Mouse (Mus musculus) liver, adult 2 months (tissue): ENCODE measurements around the gene Epm2aip1.

Experiments
- CTCF ChIP-seq: fragments of 200-500 bp; IDR thresholded peaks from 2 replicates; pipeline ENCODE4 v1.5.1; 2011; ENCODE audit warnings: low read depth, low read length, control low read depth
- POLR2A ChIP-seq: fragments of 200-500 bp; IDR thresholded peaks from 2 replicates; pipeline ENCODE4 v1.6.1; 2011; ENCODE audit warnings: low read length, control low read depth; ENCODE audit not compliant: insufficient read depth; ENCODE audit errors: extremely low read depth

DNA sequence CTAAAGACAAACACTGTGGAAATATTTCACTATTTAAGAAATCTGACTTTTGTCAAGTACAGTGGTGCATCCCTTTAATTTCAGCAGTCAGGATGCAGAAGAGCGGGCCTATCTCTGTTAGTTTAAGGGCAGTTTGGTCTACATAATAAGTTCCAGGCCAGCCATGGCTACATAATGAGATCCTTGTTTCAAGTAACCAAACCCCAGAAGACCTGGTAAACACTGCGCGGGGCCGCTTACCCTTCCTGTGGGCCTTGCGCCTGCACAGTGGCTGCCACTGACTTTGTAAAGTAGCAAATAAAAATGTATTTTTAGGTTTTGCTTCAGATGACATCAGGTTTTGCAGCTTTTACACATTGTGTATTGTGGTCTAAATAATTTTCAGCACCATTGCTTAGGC, 48.3 kb upstream of the Epm2aip1 start:
- TF ChIP-seq CTCF (no peak), POLR2A (no peak)
